Mouse (Mus musculus) neural tube, embryonic 14.5 days (tissue): ENCODE results near the gene Hnrnph1. TPM values are rescaled to one million over a fixed set of nuclear protein-coding genes. Genes with fewer than 3 reads are reported as not detected.

Experiments
- ATAC-seq: fragments of 200-750 bp; cut with Nextera tagmentation; 2 replicates; pipeline ENCODE4 v1.8.0; 2017; ENCODE audit warnings: low read depth, mild to moderate bottlenecking, moderate TSS enrichment, moderate library complexity
- H3K27ac ChIP-seq: fragments of 300-500 bp; sonication (generic); 2 replicates; pipeline ENCODE4 v1.5.1; 2014; ENCODE audit warnings: low read depth, mild to moderate bottlenecking, control low read depth, low read length, moderate library complexity, mixed read lengths
- H3K27me3 ChIP-seq: fragments of 300-500 bp; sonication (generic); 2 replicates; pipeline ENCODE4 v1.6.1; 2014; ENCODE audit warnings: low read length; ENCODE audit not compliant: control insufficient read depth, insufficient read depth
- H3K36me3 ChIP-seq: fragments of 300-500 bp; sonication (generic); 2 replicates; pipeline ENCODE4 v1.6.1; 2014; ENCODE audit warnings: low read length, mixed read lengths; ENCODE audit not compliant: control insufficient read depth, insufficient read depth
- H3K4me1 ChIP-seq: fragments of 300-500 bp; sonication (generic); 2 replicates; pipeline ENCODE4 v1.6.1; 2014; ENCODE audit warnings: low read length; ENCODE audit not compliant: control insufficient read depth, insufficient read depth
- H3K4me2 ChIP-seq: fragments of 300-500 bp; sonication (generic); 2 replicates; pipeline ENCODE4 v1.6.1; 2014; ENCODE audit warnings: mild to moderate bottlenecking, low read depth, low read length, control low read depth
- H3K4me3 ChIP-seq: fragments of 300-500 bp; sonication (generic); 2 replicates; pipeline ENCODE4 v1.5.1; 2014; ENCODE audit warnings: low read depth, low read length, control low read depth, mixed read lengths
- H3K9ac ChIP-seq: fragments of 300-500 bp; sonication (generic); replicated peaks from 2 replicates; pipeline ENCODE4 v1.6.1; 2014; ENCODE audit warnings: low read depth, mild to moderate bottlenecking, control low read depth, low read length, mixed read lengths
- H3K9me3 ChIP-seq: fragments of 300-500 bp; sonication (generic); 2 replicates; pipeline ENCODE4 v1.6.1; 2016; ENCODE audit warnings: low read length; ENCODE audit not compliant: control insufficient read depth
- WGBS: fragments of 180-500 bp; shearing (Covaris S2); extraction: QIAGEN DNeasy Blood & Tissue Kit; methylation state at CpG from one replicate; pipeline ENCODE4 v1.1.7; 2014; 5-methylcytosine and 5-hydroxymethylcytosine counted together
- polyA plus RNA-seq: library from polyadenylated mRNA; unstranded; fragments of >200 nt; fragmentation: Nextera tagmentation; extraction: Ambion mirVana; gene quantifications from 2 replicates; pipeline ENCODE4 v1.2.1, GENCODE M21; 2014

The Hnrnph1 gene
- polyA plus RNA-seq, 1 experiment from 2014 or later: 441 TPM

DNA sequence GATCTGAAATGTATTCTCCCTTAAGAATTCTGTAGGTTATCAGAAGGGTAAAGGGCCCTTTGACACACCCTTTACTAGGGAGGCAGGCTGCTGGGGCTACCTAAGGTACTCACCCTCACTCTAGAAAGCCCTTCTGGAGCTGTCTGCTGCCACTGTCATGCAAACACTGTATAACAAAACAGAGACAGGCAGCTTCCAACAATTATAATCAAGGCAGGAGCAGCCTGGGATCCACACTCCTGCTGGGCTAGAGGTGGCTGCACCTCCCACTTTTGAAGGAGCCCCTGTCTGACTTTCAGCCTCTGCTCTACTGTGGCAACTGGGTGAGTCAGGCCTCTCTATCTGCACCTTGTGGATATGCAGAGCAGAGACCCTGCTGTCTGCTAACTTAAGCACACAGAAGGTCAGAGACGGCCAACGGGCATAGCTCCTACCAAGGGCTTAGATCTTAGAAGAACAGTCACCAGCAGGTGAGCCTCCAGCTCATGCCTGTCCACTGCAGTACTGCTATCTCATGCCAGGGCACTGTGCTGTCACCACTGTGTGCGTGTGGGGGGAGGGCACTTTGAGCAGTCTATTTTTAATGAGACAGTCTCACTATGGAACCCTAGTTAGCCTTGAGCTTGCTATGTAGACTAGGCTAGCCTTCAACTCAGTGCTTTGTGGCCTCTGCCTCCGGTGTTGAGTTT lies 14.6 kb downstream of the Hnrnph1 start:
- Histone ChIP-seq H3K4me1 (no peaks in the 10 kb centered on the region), H3K9me3 (no peaks in the 10 kb centered on the region), H3K36me3 (peaks cover 37% of the 10 kb centered on the region), H3K9ac (no peak overlapping the region), H3K27ac (no peak overlapping the region), H3K4me2 (no peak overlapping the region), H3K27me3 (no peaks in the 10 kb centered on the region), H3K4me3 (no peak overlapping the region)
- WGBS: 86% methylated on average over 4 of the region's 4 CpGs
- ATAC-seq: no peak

DNA sequence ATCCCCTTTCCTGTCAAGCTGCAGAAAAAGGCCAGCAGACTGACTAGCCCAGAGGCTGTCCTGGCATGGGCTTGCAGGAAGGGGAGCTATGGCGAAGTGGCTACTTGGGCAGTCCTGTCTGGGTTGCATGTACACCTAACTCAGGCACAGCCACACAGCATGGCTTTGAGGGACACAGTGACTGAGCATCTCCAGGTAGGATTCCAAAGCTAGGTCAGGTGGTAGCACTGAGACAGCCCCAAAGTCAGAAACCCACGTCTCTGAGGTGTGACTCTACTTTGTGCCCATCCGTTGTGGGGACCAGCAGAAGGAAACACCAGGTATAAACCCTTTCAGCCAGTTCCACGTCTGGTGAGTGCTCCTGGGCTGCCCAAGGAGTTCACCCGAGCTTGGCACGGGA lies 16.5 kb downstream of the Hnrnph1 start:
- no peak overlapping the region for H3K9ac ChIP-seq
- peaks cover 34% of the 10 kb centered on the region for H3K36me3 ChIP-seq
- no peaks in the 10 kb centered on the region for H3K27me3 ChIP-seq
- no peak overlapping the region for H3K4me2 ChIP-seq
- H3K4me3 ChIP-seq: no peak overlapping the region
- H3K27ac ChIP-seq: no peak overlapping the region
- 96% methylated on average over 6 of the region's 6 CpGs for WGBS
- H3K9me3 ChIP-seq: no peaks in the 10 kb centered on the region
- ATAC-seq: no peak
- no peaks in the 10 kb centered on the region for H3K4me1 ChIP-seq

GRCm38 (mm10) chr11:50394731-50395130 lies 17.9 kb downstream of the Hnrnph1 start:
- Histone ChIP-seq H3K9me3 (no peaks in the 10 kb centered on the region), H3K27ac (no peak overlapping the region), H3K36me3 (peaks cover 32% of the 10 kb centered on the region), H3K9ac (no peak overlapping the region), H3K4me2 (no peak overlapping the region), H3K4me1 (no peaks in the 10 kb centered on the region), H3K27me3 (no peaks in the 10 kb centered on the region), H3K4me3 (no peak overlapping the region)
- ATAC-seq: no peak
- WGBS: 95% methylated on average over 7 of the region's 7 CpGs

GRCm38 (mm10) chr11:50396766-50397307 lies 20.0 kb downstream of the Hnrnph1 start:
- no peaks in the 10 kb centered on the region for H3K4me1 ChIP-seq
- H3K27ac ChIP-seq: no peak overlapping the region
- peaks cover 40% of the 10 kb centered on the region for H3K36me3 ChIP-seq
- no peak overlapping the region for H3K4me2 ChIP-seq
- H3K27me3 ChIP-seq: no peaks in the 10 kb centered on the region
- no peak for ATAC-seq
- no peak overlapping the region for H3K9ac ChIP-seq
- no peak overlapping the region for H3K4me3 ChIP-seq
- H3K9me3 ChIP-seq: no peaks in the 10 kb centered on the region
- WGBS: 78% methylated on average over 11 of the region's 11 CpGs

- ATAC-seq: no peak
- no peak overlapping the region for H3K4me2 ChIP-seq
- 88% methylated on average over 9 of the region's 9 CpGs for WGBS
- H3K27me3 ChIP-seq: no peaks in the 10 kb centered on the region
- no peaks in the 10 kb centered on the region for H3K4me1 ChIP-seq
- no peak overlapping the region for H3K4me3 ChIP-seq
- peaks cover 44% of the 10 kb centered on the region for H3K36me3 ChIP-seq
- H3K9me3 ChIP-seq: no peaks in the 10 kb centered on the region
- no peak overlapping the region for H3K27ac ChIP-seq
- no peak overlapping the region for H3K9ac ChIP-seq
Measured at GRCm38 (mm10) chr11:50397316-50397715, 20.5 kb downstream of the Hnrnph1 start.

GRCm38 (mm10) chr11:50398803-50399202 lies 22.0 kb downstream of the Hnrnph1 start:
- no peak for ATAC-seq
- no peak overlapping the region for H3K9ac ChIP-seq
- H3K27me3 ChIP-seq: no peaks in the 10 kb centered on the region
- H3K9me3 ChIP-seq: no peaks in the 10 kb centered on the region
- no peaks in the 10 kb centered on the region for H3K4me1 ChIP-seq
- no peak overlapping the region for H3K4me3 ChIP-seq
- no peak overlapping the region for H3K27ac ChIP-seq
- WGBS: 88% methylated on average over 13 of the region's 13 CpGs
- no peak overlapping the region for H3K4me2 ChIP-seq
- H3K36me3 ChIP-seq: peaks cover 54% of the 10 kb centered on the region

GRCm38 (mm10) chr11:50402481-50402880 lies 25.7 kb downstream of the Hnrnph1 start:
- Histone ChIP-seq H3K4me2 (no peak overlapping the region), H3K4me3 (no peak overlapping the region), H3K27me3 (no peaks in the 10 kb centered on the region), H3K4me1 (no peaks in the 10 kb centered on the region), H3K9ac (no peak overlapping the region), H3K9me3 (no peaks in the 10 kb centered on the region), H3K27ac (no peak overlapping the region), H3K36me3 (peaks cover 58% of the 10 kb centered on the region)
- WGBS: 95% methylated on average over 3 of the region's 3 CpGs
- ATAC-seq: no peak

- Histone ChIP-seq H3K9me3 (no peaks in the 10 kb centered on the region), H3K4me3 (no peak overlapping the region), H3K27me3 (no peaks in the 10 kb centered on the region), H3K36me3 (peaks cover 52% of the 10 kb centered on the region), H3K9ac (no peak overlapping the region), H3K27ac (no peak overlapping the region), H3K4me1 (no peaks in the 10 kb centered on the region), H3K4me2 (no peak overlapping the region)
- 81% methylated on average over 10 of the region's 10 CpGs for WGBS
- no peak for ATAC-seq
Measured at GRCm38 (mm10) chr11:50403367-50404014, 26.7 kb downstream of the Hnrnph1 start.

- Histone ChIP-seq H3K4me2 (no peak overlapping the region), H3K4me1 (no peaks in the 10 kb centered on the region), H3K27ac (no peak overlapping the region), H3K27me3 (no peaks in the 10 kb centered on the region), H3K36me3 (peaks cover 37% of the 10 kb centered on the region), H3K9me3 (no peaks in the 10 kb centered on the region), H3K4me3 (no peak overlapping the region), H3K9ac (no peak overlapping the region)
- 50% methylated on average over 6 of the region's 6 CpGs for WGBS
- ATAC-seq: no peak
Measured at GRCm38 (mm10) chr11:50407235-50407634, 30.4 kb downstream of the Hnrnph1 start.
